Mouse (Mus musculus): Measurements from ENCODE around the gene Ugt1a10.

DNA sequence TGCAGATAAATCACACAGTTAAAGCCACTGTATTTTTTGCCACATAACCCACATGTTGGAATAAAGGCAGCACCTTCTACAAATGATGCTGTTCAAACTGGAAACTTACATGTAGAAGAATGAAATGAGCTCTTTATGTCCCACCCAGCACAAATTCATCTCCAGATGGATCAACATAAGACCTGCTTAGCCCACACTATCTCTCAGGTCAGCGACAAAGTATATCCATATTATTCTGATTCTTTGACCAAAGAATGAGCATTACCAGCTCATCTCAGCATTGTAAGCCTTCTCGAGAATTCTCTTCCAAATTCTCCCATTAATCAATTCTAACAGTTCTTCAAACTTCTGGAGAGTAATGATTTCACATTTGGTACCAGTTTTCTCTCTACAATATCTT lies 167.0 kb downstream of the Ugt1a10 start:
- no peak for TF ChIP-seq POLR2A (IDR thresholded peaks at IDR 0.05; ENCODE audit: control insufficient read depth, extremely low read depth, insufficient read depth, low read length, poor library complexity)
- no peak for TF ChIP-seq CTCF (IDR thresholded peaks at IDR 0.05; ENCODE audit: borderline replicate concordance, control insufficient read depth, extremely low read depth, insufficient read depth, low read length, poor library complexity)
